Mouse (Mus musculus): ENCODE results near the gene 1700019A02Rik.

1700019A02Rik gene

GRCm38 (mm10) chr1:53187536-53187935, at the start of gene 1700019A02Rik:
1700019A02Rik (minus strand) TSS chr1:53187636.
- DNase-seq = no peak

- DNase-seq = no peak
Measured at GRCm38 (mm10) chr1:53226063-53226462, 38.6 kb upstream of the 1700019A02Rik start.

- peak; percentile 80 for DNase-seq
Measured at GRCm38 (mm10) chr1:53225616-53226015, 38.2 kb upstream of the 1700019A02Rik start.

- no peak for DNase-seq
Measured at GRCm38 (mm10) chr1:53224775-53225174, 37.3 kb upstream of the 1700019A02Rik start.

DNA sequence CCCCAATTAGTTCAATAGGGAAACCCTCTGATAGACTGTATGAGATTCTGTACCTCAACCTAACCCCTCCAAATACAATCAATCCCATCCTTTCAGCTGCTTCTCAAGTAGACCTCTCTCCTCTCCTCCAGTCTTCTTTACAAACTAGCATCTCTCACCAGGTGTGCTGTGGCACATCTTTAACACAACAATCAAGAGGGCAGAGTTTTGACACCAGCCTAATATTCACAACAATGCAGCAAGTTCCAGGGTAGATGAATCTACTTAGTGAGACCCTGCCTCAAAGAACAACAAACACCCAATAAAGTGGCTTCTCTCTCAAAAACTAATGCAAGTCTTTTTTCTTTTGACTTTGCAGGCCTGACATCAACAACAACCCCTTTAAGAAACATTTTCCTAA, 22.7 kb upstream of the 1700019A02Rik start:
- no peak for DNase-seq

- DNase-seq = no peak
Measured at GRCm38 (mm10) chr1:53203902-53204301, 16.5 kb upstream of the 1700019A02Rik start.

GRCm38 (mm10) chr1:53201630-53202199, 14.3 kb upstream of the 1700019A02Rik start:
- DNase-seq = no peak

GRCm38 (mm10) chr1:53194536-53194935, 7.1 kb upstream of the 1700019A02Rik start:
- DNase-seq = no peak

GRCm38 (mm10) chr1:53191234-53191633, 3.8 kb upstream of the 1700019A02Rik start:
- no peak for DNase-seq

DNA sequence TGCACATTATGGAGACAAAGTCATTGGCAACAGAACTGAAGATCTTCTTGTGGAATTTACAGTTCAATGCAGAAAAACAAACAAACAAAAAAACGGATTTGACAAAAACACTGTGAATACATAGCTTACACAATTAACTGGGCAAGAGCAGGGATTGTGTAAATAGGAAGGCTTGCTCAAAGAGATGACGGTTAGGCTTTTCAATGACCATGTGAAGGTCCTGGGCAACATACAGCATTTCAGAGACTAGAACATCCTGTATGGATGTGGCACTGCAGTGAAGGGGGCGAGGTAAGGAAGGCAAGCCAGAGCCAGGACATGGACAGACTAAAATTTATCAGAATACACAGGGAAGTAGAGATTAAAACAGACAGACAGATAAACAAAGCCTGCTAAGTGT, 2.2 kb upstream of the 1700019A02Rik start:
- DNase-seq = no peak

GRCm38 (mm10) chr1:53186301-53186700, 1.1 kb downstream of the 1700019A02Rik start:
- DNase-seq = no peak

- no peak for DNase-seq
Measured at GRCm38 (mm10) chr1:53157715-53158114, 29.7 kb downstream of the 1700019A02Rik start.

- no peak for DNase-seq
Measured at GRCm38 (mm10) chr1:53123066-53123465, 64.4 kb downstream of the 1700019A02Rik start.

- DNase-seq = no peak
Measured at GRCm38 (mm10) chr1:53110561-53110960, 76.9 kb downstream of the 1700019A02Rik start.

Data from cerebellum, adult 9-11 months (tissue).